Mouse (Mus musculus): ENCODE results near the gene Fads1.

DNA sequence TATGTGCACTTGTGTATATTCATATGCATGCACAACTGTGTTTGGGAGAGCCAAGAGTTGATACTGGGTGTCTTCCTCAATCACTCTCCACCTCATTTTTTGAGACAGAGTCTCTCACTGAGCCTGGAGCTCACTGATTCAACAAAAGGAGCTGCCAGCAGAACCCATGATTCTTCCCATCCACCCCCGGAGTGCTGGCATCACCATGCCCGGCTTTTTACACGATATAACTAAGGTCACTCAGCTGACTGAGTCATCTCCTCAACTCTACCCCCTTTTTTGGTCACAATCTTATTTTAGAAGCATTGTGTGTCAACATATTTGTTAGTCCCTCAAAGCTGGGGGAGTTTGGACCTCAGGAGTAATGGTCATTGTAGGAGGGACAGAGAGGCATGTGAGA, 18.8 kb upstream of the Fads1 start:
- TF ChIP-seq CTCF (IDR thresholded peaks at IDR 0.05; ENCODE audit: low read depth), result no peak
- TF ChIP-seq EP300 (optimal IDR thresholded peaks at IDR 0.05), result no peak

All from stomach, postnatal 0 days (tissue).